Mouse (Mus musculus) lung, embryonic 16.5 days (tissue): ENCODE results near the gene Gm10974. TPM values are rescaled to one million over a fixed set of nuclear protein-coding genes. Genes with fewer than 3 reads are reported as not detected.

ENCODE experiments used
- ATAC-seq: fragments of 200-750 bp; cut with Nextera tagmentation; 2 replicates; pipeline ENCODE4 v1.8.0; 2017; ENCODE audit warnings: low read depth, mild to moderate bottlenecking, moderate library complexity
- H3K27ac ChIP-seq: fragments of 300-500 bp; sonication (generic); 2 replicates; pipeline ENCODE4 v1.5.1; 2014; ENCODE audit warnings: mild to moderate bottlenecking, control low read depth, low read length
- H3K27me3 ChIP-seq: fragments of 300-500 bp; sonication (generic); 2 replicates; pipeline ENCODE4 v1.6.1; 2014; ENCODE audit warnings: low read depth, low read length, mixed read lengths; ENCODE audit not compliant: control insufficient read depth, insufficient read depth
- H3K36me3 ChIP-seq: fragments of 300-500 bp; sonication (generic); 2 replicates; pipeline ENCODE4 v1.6.1; 2014; ENCODE audit warnings: low read length; ENCODE audit not compliant: control insufficient read depth, insufficient read depth
- H3K4me1 ChIP-seq: fragments of 300-500 bp; sonication (generic); replicated peaks from 2 replicates; pipeline ENCODE4 v1.6.1; 2014; ENCODE audit warnings: low read length, mixed read lengths; ENCODE audit not compliant: control insufficient read depth, insufficient read depth
- H3K4me2 ChIP-seq: fragments of 300-500 bp; sonication (generic); 2 replicates; pipeline ENCODE4 v1.6.1; 2014; ENCODE audit warnings: low read depth, low read length, control low read depth
- H3K4me3 ChIP-seq: fragments of 300-500 bp; sonication (generic); 2 replicates; pipeline ENCODE4 v1.5.1; 2014; ENCODE audit warnings: mild to moderate bottlenecking, low read length, control low read depth
- H3K9ac ChIP-seq: fragments of 300-500 bp; sonication (generic); 2 replicates; pipeline ENCODE4 v1.6.1; 2014; ENCODE audit warnings: low read length, control low read depth
- H3K9me3 ChIP-seq: fragments of 300-500 bp; sonication (generic); 2 replicates; pipeline ENCODE4 v1.6.1; 2016; ENCODE audit warnings: low read length; ENCODE audit not compliant: control insufficient read depth
- WGBS: fragments of 180-500 bp; shearing (Covaris S2); extraction: QIAGEN DNeasy Blood & Tissue Kit; methylation state at CpG from one replicate; pipeline ENCODE4 v1.1.7; 2014; 5-methylcytosine and 5-hydroxymethylcytosine counted together
- polyA plus RNA-seq: library from polyadenylated mRNA; unstranded; fragments of >200 nt; fragmentation: Nextera tagmentation; extraction: Ambion mirVana; gene quantifications from 2 replicates; pipeline ENCODE4 v1.2.1, GENCODE M21; 2015

Gm10974 gene
- polyA plus RNA-seq, 1 experiment from 2014 or later, result not detected

DNA sequence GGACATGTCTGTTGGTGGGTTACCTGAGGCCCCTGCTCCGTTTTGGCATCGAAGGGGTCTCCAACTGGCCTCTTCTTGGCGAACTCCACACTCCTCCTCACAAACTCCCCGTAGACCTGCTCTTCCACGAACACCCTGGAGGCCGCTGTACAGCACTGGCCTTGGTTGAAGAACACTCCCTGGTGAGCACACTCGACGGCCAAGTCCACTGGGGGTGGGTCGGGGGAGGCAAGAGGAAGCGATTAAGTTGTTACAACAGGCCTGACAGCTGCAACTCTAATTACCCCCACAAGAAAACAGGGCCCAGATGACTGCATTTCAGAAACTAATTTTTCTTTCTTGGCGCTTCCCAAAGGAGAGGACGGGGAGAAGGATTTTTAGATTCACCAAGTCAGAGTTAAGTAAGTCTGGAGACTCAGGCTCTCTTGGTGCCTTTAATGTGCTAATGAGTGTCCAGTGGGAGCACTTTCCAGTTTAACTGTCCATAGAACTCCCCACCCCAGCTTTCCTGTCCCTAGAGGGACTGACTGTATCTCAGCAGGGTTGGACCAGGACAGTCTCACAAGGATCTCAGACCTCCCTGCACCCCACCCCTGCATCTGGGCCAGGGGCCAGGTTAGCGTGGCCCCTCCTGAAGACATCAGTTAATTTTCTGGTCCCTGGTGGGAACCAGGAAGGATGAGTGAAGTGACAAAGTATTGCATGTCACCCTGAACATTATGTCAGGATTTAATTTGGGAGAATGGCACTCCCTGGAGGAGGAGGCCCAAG is 40.4 kb downstream of the Gm10974 start:
- Histone ChIP-seq H3K9ac (no peak overlapping the region), H3K9me3 (no peaks in the 10 kb centered on the region), H3K4me2 (no peak overlapping the region), H3K27me3 (no peaks in the 10 kb centered on the region), H3K27ac (no peak overlapping the region), H3K36me3 (no peaks in the 10 kb centered on the region), H3K4me1 (peaks cover 4% of the 10 kb centered on the region; the same call in 1 of the 2 replicates), H3K4me3 (no peak overlapping the region)
- 36% methylated on average over 13 of the region's 13 CpGs for WGBS
- ATAC-seq, result 0 out of 2 replicates have a peak, but pooled peaks have one; percentile 61

DNA sequence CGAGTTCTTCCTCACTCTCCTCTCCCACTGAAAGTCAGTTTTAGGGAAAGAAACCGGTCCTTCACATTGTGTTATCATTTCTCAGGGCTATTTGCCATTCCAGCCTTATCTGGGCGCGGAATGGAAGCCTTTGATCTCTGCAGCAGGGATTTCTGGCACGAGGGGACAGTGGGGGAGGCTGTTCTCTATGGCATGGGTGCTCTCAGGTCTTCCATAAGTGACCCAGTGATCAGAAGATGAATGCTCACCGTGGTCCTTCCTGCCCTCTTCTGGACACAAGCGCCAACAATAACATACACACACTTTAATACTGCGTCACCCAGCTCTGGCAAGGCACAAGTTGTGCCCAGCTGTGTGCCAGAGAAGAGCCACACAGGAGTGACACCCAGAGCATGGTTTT is 41.3 kb downstream of the Gm10974 start:
- Histone ChIP-seq H3K9me3 (no peaks in the 10 kb centered on the region), H3K9ac (no peak overlapping the region), H3K36me3 (no peaks in the 10 kb centered on the region), H3K27me3 (no peaks in the 10 kb centered on the region), H3K27ac (no peak overlapping the region), H3K4me3 (no peak overlapping the region), H3K4me2 (no peak overlapping the region), H3K4me1 (peaks cover 4% of the 10 kb centered on the region; the same call in 1 of the 2 replicates)
- ATAC-seq, result no peak
- WGBS, result 45% methylated on average over 8 of the region's 8 CpGs

DNA sequence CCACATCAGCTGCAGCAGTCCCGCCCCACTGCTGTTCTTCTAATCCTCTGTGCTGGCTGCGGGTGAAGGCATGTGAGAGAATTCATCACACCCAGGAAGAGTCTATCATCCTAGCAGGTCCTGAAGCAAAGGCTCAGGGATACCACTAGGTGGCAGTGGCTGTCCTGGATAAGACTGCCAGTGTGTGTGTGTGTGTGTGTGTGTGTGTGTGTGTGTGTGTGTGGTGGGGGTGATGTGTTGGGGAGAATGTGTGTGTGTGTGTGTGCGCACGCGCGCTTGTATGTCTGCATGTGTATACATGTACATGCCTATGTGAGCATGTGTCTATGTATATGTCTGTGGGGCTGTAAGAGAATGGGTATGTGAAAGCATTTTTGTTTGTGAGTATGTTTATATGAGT is 43.7 kb downstream of the Gm10974 start:
- Histone ChIP-seq H3K36me3 (no peaks in the 10 kb centered on the region), H3K9me3 (no peaks in the 10 kb centered on the region), H3K4me3 (no peak overlapping the region), H3K4me1 (peaks cover 4% of the 10 kb centered on the region; the same call in 1 of the 2 replicates), H3K27me3 (no peaks in the 10 kb centered on the region), H3K27ac (no peak overlapping the region), H3K9ac (no peak overlapping the region), H3K4me2 (no peak overlapping the region)
- ATAC-seq, result 0 out of 2 replicates have a peak, but pooled peaks have one; percentile 11
- 64% methylated on average over 6 of the region's 6 CpGs for WGBS

DNA sequence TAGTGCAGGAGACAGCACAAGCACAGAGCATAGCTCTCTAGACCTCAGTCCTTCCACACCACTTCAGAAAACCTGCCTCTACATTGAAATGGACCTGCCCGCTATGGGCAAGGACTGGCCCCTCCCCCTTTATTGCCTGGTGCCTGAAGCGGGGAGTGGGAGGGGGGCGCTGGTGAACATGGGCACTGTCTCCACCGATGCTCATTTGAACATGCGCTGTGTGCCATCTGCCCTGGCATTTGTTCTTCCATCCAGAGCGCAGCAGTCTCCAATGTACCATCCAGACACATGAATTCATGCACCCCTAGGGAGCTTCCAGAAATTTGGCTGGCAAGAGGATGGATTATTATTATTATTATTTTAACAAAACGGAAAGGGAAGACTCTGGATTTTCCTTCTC is 47.4 kb downstream of the Gm10974 start:
- no peak for ATAC-seq
- H3K4me3 ChIP-seq, result no peak overlapping the region
- no peak overlapping the region for H3K27ac ChIP-seq
- no peaks in the 10 kb centered on the region for H3K36me3 ChIP-seq
- H3K9me3 ChIP-seq, result no peaks in the 10 kb centered on the region
- no peaks in the 10 kb centered on the region for H3K4me1 ChIP-seq
- no peak overlapping the region for H3K9ac ChIP-seq
- H3K4me2 ChIP-seq, result no peak overlapping the region
- WGBS, result 80% methylated on average over 7 of the region's 7 CpGs
- H3K27me3 ChIP-seq, result no peaks in the 10 kb centered on the region

DNA sequence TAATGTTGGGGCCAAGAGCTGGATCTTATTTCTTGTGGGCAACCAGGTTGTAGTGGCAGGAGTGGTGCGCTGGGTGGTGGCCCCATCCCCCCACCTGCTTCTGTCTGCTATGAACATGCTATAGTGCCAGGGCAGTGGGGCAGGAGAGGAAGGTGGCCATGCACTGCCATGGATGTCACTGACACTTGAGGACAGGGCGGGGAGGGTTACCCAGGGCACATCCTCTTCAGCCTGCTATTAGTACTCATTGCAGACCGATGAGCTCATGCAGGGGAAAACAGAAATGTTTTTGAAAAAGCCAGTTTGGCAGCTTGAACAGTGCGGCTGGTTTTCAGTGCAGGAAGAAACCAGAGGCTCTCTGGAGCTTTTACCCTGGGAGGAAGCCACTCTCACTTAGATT is 51.1 kb downstream of the Gm10974 start:
- H3K9me3 ChIP-seq, result no peaks in the 10 kb centered on the region
- no peak overlapping the region for H3K27ac ChIP-seq
- H3K27me3 ChIP-seq, result no peaks in the 10 kb centered on the region
- H3K4me3 ChIP-seq, result no peak overlapping the region
- no peak overlapping the region for H3K9ac ChIP-seq
- no peak overlapping the region for H3K4me2 ChIP-seq
- ATAC-seq, result no peak
- no peaks in the 10 kb centered on the region for H3K4me1 ChIP-seq
- 58% methylated on average over 4 of the region's 4 CpGs for WGBS
- no peaks in the 10 kb centered on the region for H3K36me3 ChIP-seq

DNA sequence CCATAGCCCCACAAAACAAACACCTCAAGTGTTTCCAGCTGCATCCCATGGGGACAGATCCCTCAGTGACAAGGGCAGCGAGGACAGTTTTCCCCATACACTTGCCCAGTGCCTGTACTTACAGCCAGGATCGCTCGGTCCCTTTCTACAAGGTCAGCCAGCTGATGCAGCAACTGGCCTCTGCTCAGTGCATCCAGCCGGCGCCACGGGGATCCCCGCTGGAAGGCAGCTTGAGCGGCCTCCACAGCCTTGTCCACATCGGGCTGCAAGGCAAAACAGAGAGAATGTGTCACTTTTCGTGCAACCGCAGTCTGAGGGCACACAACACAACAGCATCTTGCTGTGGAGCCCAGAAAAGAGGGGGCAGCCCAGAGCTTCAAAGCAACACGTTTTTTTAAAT is 53.3 kb downstream of the Gm10974 start:
- no peak overlapping the region for H3K27ac ChIP-seq
- no peak overlapping the region for H3K4me3 ChIP-seq
- H3K36me3 ChIP-seq, result no peaks in the 10 kb centered on the region
- 30% methylated on average over 12 of the region's 12 CpGs for WGBS
- H3K9ac ChIP-seq, result no peak overlapping the region
- no peaks in the 10 kb centered on the region for H3K9me3 ChIP-seq
- no peak overlapping the region for H3K4me2 ChIP-seq
- H3K27me3 ChIP-seq, result no peaks in the 10 kb centered on the region
- H3K4me1 ChIP-seq, result no peaks in the 10 kb centered on the region
- no peak for ATAC-seq

DNA sequence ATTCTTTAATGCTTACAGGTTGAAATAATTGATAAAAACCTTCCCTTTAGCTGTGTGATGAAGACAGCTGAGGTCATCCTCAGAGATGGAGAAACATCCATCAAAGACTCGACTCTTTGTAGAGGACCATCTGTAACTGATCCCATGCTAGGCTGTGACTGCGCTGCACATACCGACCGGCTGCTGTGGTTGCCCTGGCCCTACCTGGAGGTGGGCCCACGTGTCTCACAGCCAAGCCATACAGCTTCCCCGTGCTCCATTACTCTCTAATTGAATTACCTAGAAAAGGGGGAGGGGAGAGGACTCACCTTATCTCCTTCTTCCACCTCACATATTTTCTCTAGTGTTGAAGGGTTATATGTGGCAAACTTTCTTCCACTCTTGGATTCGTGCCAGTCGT is 56.2 kb downstream of the Gm10974 start:
- no peak overlapping the region for H3K4me2 ChIP-seq
- H3K27ac ChIP-seq, result no peak overlapping the region
- no peaks in the 10 kb centered on the region for H3K9me3 ChIP-seq
- 63% methylated on average over 8 of the region's 8 CpGs for WGBS
- no peak for ATAC-seq
- H3K4me1 ChIP-seq, result peaks cover 3% of the 10 kb centered on the region; the same call in 1 of the 2 replicates
- H3K9ac ChIP-seq, result no peak overlapping the region
- H3K4me3 ChIP-seq, result no peak overlapping the region
- H3K27me3 ChIP-seq, result peaks cover 24% of the 10 kb centered on the region
- no peaks in the 10 kb centered on the region for H3K36me3 ChIP-seq

DNA sequence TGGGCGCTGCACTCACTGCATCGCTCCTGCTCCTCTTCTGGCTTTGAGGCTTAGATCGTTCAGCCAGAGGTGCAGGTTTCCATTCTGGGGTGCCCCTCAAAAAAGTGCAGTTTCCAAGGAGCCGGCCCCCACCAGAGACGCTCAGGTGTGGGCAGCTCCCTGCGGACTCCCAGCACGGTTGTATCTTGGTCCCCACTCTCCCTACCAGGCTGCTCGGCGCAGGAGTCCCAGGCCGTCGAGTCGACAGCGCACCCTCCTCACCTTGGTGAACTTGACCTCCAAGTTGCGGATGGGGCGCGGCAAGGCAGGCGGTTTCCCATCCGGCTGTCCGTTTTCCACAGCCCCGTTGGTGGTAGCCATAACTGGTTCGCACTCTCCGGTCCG is 61.3 kb downstream of the Gm10974 start:
- 0 out of 2 replicates have a peak, but pooled peaks have one; percentile 3 for ATAC-seq
- Histone ChIP-seq H3K4me1 (peaks cover 3% of the 10 kb centered on the region; the same call in 1 of the 2 replicates), H3K9me3 (no peaks in the 10 kb centered on the region), H3K4me3 (peak overlapping the region; percentile 48), H3K27me3 (peaks cover 48% of the 10 kb centered on the region), H3K9ac (peak overlapping the region; percentile 12), H3K27ac (no peak overlapping the region), H3K36me3 (no peaks in the 10 kb centered on the region), H3K4me2 (peak overlapping the region; percentile 65)
- WGBS, result 2% methylated on average over 23 of the region's 23 CpGs

DNA sequence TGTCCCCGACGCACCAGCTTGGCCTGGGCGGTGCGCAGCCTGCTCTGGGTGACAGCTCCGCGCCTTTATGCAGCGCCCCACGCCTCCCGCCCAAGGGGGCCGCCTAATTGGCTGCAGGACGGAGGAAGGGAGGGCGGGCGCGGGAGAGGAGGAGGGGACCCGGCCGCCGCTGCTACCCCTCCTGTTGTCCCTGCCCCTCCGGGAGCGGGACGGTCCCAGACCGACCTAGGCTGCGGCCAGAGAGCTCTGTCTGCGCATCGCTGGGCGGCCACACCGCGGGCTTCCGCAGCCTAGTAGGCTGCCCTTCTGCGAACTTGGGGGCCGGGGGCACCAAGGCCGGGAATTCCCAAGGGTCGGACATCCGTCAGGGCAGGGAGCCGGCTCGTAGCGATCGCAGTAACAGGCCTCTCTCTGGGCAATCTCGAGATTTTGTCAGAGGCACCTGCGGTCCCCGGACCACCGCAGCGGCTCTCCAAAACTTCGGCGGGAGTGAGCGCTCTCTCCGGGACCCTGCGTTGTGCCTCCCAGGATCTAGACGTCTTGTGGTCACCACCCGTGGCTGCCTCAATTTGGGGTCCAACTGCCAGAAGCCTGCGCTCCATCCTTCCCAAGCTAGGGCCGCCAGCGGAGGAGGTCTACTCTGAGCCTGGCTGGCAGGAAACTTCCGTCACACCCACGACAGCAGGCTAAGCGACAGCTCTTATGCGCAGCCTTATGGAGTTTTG is 61.9 kb downstream of the Gm10974 start, which contains the start of gene Aldh1a3:
Gene Aldh1a3 (minus strand): TSS at position 81 of the 725 bp plus-strand sequence.
- Histone ChIP-seq H3K9ac (peak within 1 kb of the TSS; percentile 12), H3K9me3 (no peaks in the 10 kb centered on the region), H3K4me3 (peak within 1 kb of the TSS; percentile 48), H3K27ac (no peak within 1 kb of the TSS), H3K4me2 (peak within 1 kb of the TSS; percentile 65), H3K27me3 (peaks cover 48% of the 10 kb centered on the region), H3K36me3 (no peaks in the 10 kb centered on the region), H3K4me1 (peaks cover 3% of the 10 kb centered on the region; the same call in 1 of the 2 replicates)
- ATAC-seq, result peak; percentile 89
- under 1% methylated on average over 47 of the region's 56 CpGs for WGBS
